Mouse (Mus musculus): ENCODE data around the gene Slc45a3.

Gene Slc45a3

GRCm38 (mm10) chr1:131962606-131963084 lies at the start of gene Slc45a3:
TSS of gene Slc45a3 (plus strand) at chr1:131962967.
- DNase-seq (ENCODE audit: low spot score in 2 of 2) = no peak

GRCm38 (mm10) chr1:131917634-131918033 lies 45.1 kb upstream of the Slc45a3 start:
- no peak for DNase-seq (ENCODE audit: low spot score in 2 of 2)

GRCm38 (mm10) chr1:131919052-131919451 lies 43.7 kb upstream of the Slc45a3 start:
- no peak for DNase-seq (ENCODE audit: low spot score in 2 of 2)

GRCm38 (mm10) chr1:131922100-131922499 lies 40.7 kb upstream of the Slc45a3 start:
- no peak for DNase-seq (ENCODE audit: low spot score in 2 of 2)

GRCm38 (mm10) chr1:131933471-131933870 lies 29.3 kb upstream of the Slc45a3 start:
- no peak for DNase-seq (ENCODE audit: low spot score in 2 of 2)

GRCm38 (mm10) chr1:131937659-131938305 lies 25.0 kb upstream of the Slc45a3 start:
- peak; percentile 26 to 78 for DNase-seq (ENCODE audit: low spot score in 2 of 2)

GRCm38 (mm10) chr1:131938811-131939210 lies 24.0 kb upstream of the Slc45a3 start:
- no peak for DNase-seq (ENCODE audit: low spot score in 2 of 2)

GRCm38 (mm10) chr1:131940711-131941244 lies 22.0 kb upstream of the Slc45a3 start:
- DNase-seq (ENCODE audit: low spot score in 2 of 2) = no peak

- DNase-seq (ENCODE audit: low spot score in 2 of 2) = no peak
Observed at GRCm38 (mm10) chr1:131941501-131941900, 21.3 kb upstream of the Slc45a3 start.

GRCm38 (mm10) chr1:131942621-131943590 lies 19.9 kb upstream of the Slc45a3 start:
- no peak for DNase-seq (ENCODE audit: low spot score in 2 of 2)

GRCm38 (mm10) chr1:131945674-131946440 lies 16.9 kb upstream of the Slc45a3 start:
- DNase-seq (ENCODE audit: low spot score in 2 of 2) = no peak

- DNase-seq (ENCODE audit: low spot score in 2 of 2) = no peak
Observed at GRCm38 (mm10) chr1:131946462-131947215, 16.1 kb upstream of the Slc45a3 start.

GRCm38 (mm10) chr1:131947997-131948525 lies 14.7 kb upstream of the Slc45a3 start:
- no peak for DNase-seq (ENCODE audit: low spot score in 2 of 2)

- DNase-seq (ENCODE audit: low spot score in 2 of 2) = no peak
Observed at GRCm38 (mm10) chr1:131954242-131954865, 8.4 kb upstream of the Slc45a3 start.

- DNase-seq (ENCODE audit: low spot score in 2 of 2) = no peak
Observed at GRCm38 (mm10) chr1:131955131-131955757, 7.5 kb upstream of the Slc45a3 start.

GRCm38 (mm10) chr1:131957416-131957815 lies 5.4 kb upstream of the Slc45a3 start:
- no peak for DNase-seq (ENCODE audit: low spot score in 2 of 2)

- no peak for DNase-seq (ENCODE audit: low spot score in 2 of 2)
Observed at GRCm38 (mm10) chr1:131961004-131961403, 1.8 kb upstream of the Slc45a3 start.

GRCm38 (mm10) chr1:131963085-131963951 lies 551 bp downstream of the Slc45a3 start:
- no peak for DNase-seq (ENCODE audit: low spot score in 2 of 2)

GRCm38 (mm10) chr1:131964100-131964499 lies 1.3 kb downstream of the Slc45a3 start:
- no peak for DNase-seq (ENCODE audit: low spot score in 2 of 2)
